Mouse (Mus musculus) c-Kit-positive CD71-positive TER-119-positive erythroid progenitor cells, embryonic 14.5 days (primary cell): ENCODE results near the gene Olfr1116.
"Not testable (repeated sequence)": the region's sequence is repeated elsewhere in the genome, so short reads cannot be mapped to it uniquely, and the experiment has no call there.

Experiments
- DNase-seq: peaks from one replicate; pipeline ENCODE4 v3.0.0-alpha.2; 2013; ENCODE audit warnings: low spot score

The Olfr1116 gene

GRCm38 (mm10) chr2:87267234-87267633 lies at the start of gene Olfr1116:
TSS of gene Olfr1116 (plus strand) at chr2:87267534.
- DNase-seq, result no peak

- DNase-seq, result no peak
Measured at GRCm38 (mm10) chr2:87247713-87248112, 19.6 kb upstream of the Olfr1116 start, which contains the start of gene Olfr1115. TSS of gene Olfr1115 (plus strand) at chr2:87248013.

GRCm38 (mm10) chr2:87293977-87294376 lies 26.6 kb downstream of the Olfr1116 start:
- not testable (repeated sequence) for DNase-seq

- DNase-seq, result no peak
Measured at GRCm38 (mm10) chr2:87307281-87307680, 39.9 kb downstream of the Olfr1116 start, which contains the start of gene Olfr1118. TSS of gene Olfr1118 (plus strand) at chr2:87307581.
